Mouse (Mus musculus): ENCODE measurements at regions not wholly inside any gene's neighbourhood (a gene's known extent, or its start where the extent isn't known, plus 50 kb on each side); places are given as distances from the start of the nearest gene placed in this dataset.
A peak's percentile ranks its signal among the peaks of the same experiment; 100 is the strongest.

- no peak for DNase-seq (ENCODE audit: low read depth, low spot score)
These were observed 731.6 kb downstream of the Ttll7 start for GRCm38 (mm10) chr3:147583697-147584315.

- DNase-seq (ENCODE audit: low read depth, low spot score) = no peak
These were observed 719.7 kb downstream of the Ttll7 start for GRCm38 (mm10) chr3:147571850-147572249.

DNA sequence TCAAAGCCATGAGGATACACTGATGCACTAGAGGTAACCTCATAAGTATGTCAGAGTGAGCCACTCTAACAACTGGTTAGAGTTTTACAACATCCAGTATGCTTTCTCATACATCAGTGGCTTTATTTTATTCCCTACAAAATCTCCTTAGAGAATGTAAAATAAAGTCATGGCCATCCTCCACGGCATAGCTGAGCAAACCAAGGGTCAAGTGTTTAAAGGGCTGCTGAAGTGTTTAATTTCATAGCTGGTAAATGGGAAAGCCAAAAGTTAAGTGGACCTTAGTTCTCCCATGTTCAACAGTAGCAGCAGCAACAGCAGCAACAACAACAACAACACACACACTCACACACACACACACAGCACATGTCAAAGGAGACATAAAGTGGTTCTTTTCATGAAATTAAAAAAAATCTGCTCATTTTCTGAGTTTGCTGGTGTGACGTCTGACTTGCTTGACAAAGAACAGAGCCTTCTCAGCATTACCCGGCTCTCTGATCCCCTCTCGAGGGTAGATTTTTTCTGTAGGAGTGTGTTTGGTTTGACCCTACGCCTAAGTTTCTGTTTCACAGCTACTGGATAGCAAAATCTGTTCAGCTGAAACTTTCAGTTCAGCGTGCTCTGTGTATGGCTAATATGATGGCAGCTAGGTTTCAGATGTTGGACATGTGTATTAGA lies 693.3 kb downstream of the Ttll7 start:
- peak; percentile 40 for DNase-seq (ENCODE audit: low read depth, low spot score)

DNA sequence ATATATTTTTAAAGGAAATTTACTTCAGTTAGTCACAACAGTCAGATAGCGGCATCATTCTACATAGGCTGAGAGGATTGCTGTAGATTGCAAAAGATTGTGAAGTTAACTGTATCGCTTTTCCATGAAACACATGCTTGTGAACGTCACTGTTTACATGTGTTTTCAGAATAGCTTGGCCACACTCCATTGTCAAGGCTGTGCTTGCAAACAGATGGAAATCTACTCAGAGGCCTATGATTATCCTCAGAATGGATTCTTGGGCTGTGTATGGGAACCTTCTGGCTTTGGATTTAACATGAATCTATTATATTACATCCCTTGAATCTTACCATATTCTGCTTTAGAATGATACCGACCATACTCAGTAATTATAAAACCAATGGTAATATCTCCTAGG lies 690.1 kb downstream of the Ttll7 start:
- DNase-seq (ENCODE audit: low read depth, low spot score) = no peak

GRCm38 (mm10) chr3:147537584-147537983 lies 685.4 kb downstream of the Ttll7 start:
- no peak for DNase-seq (ENCODE audit: low read depth, low spot score)

DNA sequence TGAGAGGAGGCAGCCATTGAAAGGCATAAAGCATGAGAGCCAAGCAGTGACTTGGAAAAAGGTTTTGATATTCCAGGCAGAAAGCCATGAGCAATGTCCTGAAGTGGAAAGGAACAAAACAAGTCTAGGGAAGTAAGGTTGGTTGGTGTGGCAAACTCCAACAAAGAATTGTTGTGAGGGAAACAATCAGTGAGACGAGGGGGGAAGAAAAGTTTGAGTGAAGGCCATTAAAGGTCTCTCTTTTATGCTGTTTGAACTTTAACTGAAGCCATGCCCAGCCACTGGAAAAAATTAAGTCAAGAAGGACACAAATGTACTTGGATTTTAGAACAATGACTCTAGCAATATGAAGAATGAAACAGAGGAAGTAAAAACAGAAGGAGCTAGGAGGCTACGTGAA lies 680.0 kb downstream of the Ttll7 start:
- DNase-seq (ENCODE audit: low read depth, low spot score) = no peak

DNA sequence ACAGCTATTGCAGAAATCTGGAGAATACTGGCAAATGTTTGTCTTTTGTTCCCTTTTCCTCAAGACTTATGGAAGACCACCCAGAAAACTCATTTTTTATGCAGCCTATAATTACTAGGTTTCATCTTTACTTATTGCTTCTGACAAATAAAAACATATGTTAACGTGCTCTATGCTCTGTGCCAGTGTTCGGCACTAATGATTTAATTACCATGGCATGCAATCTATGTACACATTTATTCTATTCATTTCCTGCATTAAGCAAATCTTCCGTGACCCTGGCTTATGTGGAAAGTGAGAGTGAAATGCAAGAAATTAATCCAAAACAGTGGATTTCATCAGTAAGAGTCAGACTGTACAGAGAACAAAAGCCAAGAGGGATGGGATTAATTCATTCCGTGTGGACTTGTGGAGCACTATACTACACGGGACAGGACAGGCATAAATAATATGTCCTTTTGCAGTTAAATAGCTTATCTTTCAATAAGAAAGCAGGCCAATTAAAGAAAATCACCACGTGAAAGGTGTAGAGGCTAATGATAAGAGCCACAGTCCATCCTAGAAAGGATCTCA lies 679.5 kb downstream of the Ttll7 start:
- DNase-seq (ENCODE audit: low read depth, low spot score) = no peak

All from forelimb bud, embryonic 11.5 days (tissue).